Mouse (Mus musculus) urinary bladder, postnatal 10 days (tissue): Measurements from ENCODE around the gene Shank2.

ENCODE experiments used
- DNase-seq: peaks from one replicate; pipeline ENCODE4 v3.0.0; 2022; ENCODE audit warnings: low spot score

Shank2 gene

DNA sequence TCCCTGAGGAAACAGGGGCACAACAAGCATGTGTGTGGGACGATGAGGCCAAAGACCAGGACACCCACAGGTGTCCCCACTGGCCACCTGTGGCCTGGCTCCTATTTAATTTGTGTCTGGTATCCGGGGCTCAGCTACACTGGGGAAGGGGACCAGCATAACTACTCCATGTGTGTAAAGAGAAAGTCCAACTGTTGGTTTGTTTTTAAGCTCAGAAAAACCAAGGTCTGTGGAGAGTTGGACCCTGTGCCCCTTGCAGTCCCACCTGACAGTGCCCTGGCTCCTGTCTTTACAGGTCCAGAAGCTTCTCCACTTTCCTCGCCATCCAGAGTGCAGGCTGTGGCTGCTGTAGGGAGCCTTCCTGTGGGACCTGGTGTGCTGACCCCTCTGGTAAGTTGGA, at the start of gene Shank2:
TSS of gene Shank2 (plus strand) at position 301 of the 400 bp plus-strand sequence.
- DNase-seq: no peak

DNA sequence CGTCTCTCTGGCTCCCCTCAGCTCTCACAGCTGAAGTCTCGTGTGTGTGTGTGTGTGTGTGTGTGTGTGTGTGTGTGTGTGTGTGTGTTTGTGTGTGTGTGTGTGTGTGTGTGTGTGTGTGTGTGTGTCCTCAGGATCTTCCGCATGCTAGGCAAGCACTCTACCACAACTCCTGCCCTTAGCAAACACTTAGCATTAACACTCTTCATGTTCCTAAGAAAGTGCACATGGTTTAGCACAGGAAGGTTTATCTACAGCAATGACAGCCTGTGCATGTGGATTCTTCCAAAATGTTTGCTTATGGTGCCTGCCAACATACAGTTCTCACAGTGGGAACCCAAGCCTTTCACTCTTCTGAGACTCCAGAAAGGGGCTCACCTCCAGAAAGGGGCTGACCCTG, 49.6 kb upstream of the Shank2 start:
- DNase-seq: no peak

- DNase-seq: no peak
Observed at GRCm38 (mm10) chr7:143956575-143957295, 45.0 kb upstream of the Shank2 start.

- DNase-seq: no peak
Observed at GRCm38 (mm10) chr7:143958030-143958565, 43.6 kb upstream of the Shank2 start.

- no peak for DNase-seq
Observed at GRCm38 (mm10) chr7:143963813-143964212, 37.9 kb upstream of the Shank2 start.

- DNase-seq: no peak
Observed at GRCm38 (mm10) chr7:143966621-143967020, 35.1 kb upstream of the Shank2 start.

- no peak for DNase-seq
Observed at GRCm38 (mm10) chr7:143977491-143977830, 24.3 kb upstream of the Shank2 start.

- DNase-seq: no peak
Observed at GRCm38 (mm10) chr7:143977831-143978682, 23.7 kb upstream of the Shank2 start.

- peak; percentile 45 for DNase-seq
Observed at GRCm38 (mm10) chr7:143978741-143979371, 22.9 kb upstream of the Shank2 start.

DNA sequence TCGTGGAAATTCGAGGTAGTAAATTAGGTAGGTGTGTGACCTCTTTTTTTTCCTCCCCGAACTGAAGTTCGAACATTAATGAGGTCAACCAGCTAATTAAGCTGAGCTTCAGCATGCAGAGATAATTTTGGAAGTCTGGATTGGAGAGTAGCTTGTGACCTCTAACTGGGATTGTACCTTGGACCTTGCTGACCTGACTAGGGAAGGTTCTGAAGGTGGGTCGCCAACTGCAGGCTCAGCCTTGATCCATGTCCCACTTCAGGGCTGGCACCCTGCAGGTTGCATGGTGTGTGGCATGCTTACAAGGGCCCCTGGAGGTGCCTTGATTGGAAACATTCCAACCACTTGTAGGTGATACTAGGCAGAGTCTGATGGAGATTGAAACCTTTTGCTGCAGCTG, 21.7 kb upstream of the Shank2 start:
- DNase-seq: no peak

- no peak for DNase-seq
Observed at GRCm38 (mm10) chr7:143986281-143986680, 15.4 kb upstream of the Shank2 start.

GRCm38 (mm10) chr7:143991160-143991559, 10.6 kb upstream of the Shank2 start:
- DNase-seq: no peak

- no peak for DNase-seq
Observed at GRCm38 (mm10) chr7:143999073-143999472, 2.7 kb upstream of the Shank2 start.

- DNase-seq: no peak
Observed at GRCm38 (mm10) chr7:144003471-144003870, 1.7 kb downstream of the Shank2 start.

DNA sequence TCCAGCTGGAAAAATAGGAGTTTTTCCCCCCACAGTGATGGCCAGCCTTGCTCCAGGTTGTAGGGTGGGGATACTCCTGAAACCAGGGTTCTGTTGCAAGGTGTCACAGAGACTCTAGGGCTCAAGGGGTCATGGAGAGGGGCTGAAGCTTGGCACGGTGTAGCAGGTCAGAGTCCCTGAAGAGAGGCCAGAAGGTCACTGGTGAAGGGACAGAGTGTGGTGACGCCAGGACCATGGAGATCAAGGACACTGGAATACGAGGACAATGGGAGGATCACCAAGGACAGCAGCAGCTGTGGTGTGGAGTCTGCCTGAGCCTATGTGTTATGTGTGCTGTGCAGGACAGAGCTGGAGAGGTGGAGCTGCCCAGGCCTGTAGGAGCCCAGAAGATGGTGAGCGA, 6.4 kb downstream of the Shank2 start:
- DNase-seq: no peak

GRCm38 (mm10) chr7:144008985-144009384, 7.3 kb downstream of the Shank2 start:
- no peak for DNase-seq

DNA sequence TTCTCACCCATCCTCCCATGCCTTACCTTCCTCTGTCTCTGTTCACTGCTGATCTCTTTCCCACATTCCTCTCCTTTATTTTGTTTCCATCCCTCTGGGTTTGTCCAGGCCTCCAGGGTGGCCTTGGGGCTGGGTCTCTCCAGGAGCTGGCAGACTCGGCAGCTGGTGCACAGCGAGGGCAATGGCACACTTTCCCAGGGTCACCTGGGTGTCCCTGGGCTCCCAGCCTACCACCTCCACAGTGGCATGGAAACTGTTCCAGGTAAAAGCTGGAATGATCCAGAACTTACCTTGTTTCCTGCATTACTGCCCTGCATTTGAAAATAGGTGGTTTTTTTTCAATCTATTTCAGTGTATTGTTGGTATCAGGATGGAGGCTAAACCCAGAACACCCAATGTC, 12.8 kb downstream of the Shank2 start:
- DNase-seq: no peak

- no peak for DNase-seq
Observed at GRCm38 (mm10) chr7:144021801-144022200, 20.1 kb downstream of the Shank2 start.

DNA sequence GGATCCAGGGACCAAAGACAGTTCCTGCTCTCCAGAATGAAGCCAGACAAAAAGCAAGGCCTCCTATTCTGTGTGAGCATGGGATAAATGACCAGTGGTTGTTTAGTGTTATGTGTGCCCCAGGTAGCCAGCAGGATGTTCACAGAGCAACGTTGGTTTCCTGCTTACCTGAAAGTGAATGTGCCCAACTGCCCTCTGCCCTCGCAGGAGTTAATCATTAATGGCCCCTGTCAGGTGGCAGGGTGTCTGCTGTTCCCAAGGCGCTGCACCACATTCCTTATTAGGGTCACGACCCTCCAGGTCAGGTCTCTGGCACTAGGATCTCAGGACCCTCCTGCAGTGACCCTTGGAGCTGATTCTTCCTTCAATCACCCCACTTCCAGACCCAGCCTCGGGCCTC, 21.0 kb downstream of the Shank2 start:
- DNase-seq: no peak

DNA sequence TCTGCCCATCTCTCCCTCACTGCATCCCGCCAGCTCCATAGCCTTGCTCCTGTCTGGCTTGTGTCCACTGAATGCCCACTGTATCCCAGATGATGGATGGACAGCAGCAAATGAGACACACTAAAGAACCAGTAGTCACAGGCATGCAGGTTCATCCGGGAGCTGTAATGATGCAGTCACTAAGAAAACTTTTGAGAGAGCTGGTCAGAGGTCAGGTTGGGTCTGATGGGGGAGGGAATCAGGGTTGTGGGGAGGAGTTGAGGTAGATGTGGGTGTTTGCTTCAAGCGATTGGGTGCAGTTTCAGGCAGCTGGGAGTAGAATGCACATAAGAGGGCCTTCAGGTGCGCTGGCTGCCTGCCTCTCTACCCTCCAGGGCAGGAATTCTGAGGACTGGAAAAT, 21.8 kb downstream of the Shank2 start:
- no peak for DNase-seq

DNA sequence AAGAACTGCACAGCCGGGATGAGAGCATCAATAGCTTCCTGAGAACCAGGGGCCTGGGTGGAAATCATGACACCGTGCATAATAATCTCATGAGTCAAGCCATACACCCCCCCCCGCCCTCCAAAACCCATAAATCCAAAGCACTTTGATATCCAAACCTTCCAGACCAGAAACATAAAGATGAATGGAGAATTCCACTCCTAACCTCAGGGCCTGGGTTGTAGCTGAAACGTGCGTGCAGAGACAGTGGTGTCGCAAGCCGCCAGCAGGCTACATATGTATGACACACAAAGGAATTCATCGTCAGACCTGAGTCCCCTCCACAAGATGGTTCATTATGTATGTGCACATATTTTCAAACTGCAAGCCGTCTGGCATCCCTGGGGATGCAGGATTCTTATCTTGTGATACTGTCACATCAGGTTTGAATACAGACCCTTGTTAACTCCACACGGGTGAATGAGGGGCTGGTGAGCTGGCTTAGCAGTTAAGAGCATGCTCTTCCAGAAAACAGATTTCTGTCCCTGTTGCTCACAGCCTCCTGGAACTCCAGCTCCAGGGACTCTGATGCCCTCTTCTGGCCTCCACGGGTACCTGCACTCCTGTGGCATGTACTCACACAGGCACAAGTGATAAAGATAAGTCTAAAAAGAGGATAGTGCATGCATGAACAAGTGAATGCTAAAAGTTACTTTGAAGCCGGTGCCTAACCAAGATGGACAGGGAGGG, 24.5 kb downstream of the Shank2 start:
- DNase-seq: no peak

DNA sequence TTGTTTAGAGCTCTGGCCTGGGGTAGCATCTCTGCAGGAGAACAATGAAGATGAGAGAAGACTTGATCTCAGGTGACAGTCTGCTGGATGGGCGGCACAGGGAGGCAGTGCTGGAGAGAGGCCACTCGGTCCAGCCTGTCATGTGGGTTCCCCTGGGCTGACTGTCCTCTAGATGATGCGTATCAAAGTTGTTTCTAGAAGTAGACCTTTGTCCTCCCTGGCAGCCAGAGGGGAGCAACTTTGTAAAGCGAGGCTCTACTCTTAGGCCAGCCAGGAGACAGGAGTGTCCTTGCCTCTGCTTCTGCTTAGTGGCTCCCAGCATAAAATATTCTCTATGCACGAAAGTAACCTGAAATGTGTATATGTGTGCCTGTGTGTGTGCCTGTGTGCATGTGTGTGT, 27.5 kb downstream of the Shank2 start:
- no peak for DNase-seq
